Mouse (Mus musculus) left cerebral cortex, postnatal 14 days (tissue): ENCODE results near the gene Slc25a45. TPM values are rescaled to one million over a fixed set of nuclear protein-coding genes. Genes with fewer than 3 reads are reported as not detected.
A peak's percentile ranks its signal among the peaks of the same experiment; 100 is the strongest.

Experiments
- DNase-seq, 2 experiments: peaks; one replicate each; pipeline ENCODE4 v3.0.0; 2021 to 2022; ENCODE audit warnings: low spot score in 2 of 2, mixed read lengths in 1 of 2
- intact Hi-C: fragments of 180-260 bp; cut with DNase I; formaldehyde crosslinking; loops from one replicate; pipeline ENCODE4 v1.15.1; 2025
- total RNA-seq, 2 experiments: library from RNA; stranded (reverse); gene quantifications; 2 replicates each; pipeline ENCODE4 v1.2.3; 2021

Gene Slc25a45
- total RNA-seq, 2 experiments from 2014 or later: 2.8 to 3.0 TPM

- intact Hi-C loops: loop anchor here (1.0 kb wide), 1 partner anchor 57 kb away; no protein-coding TSS in a partner anchor
- peak; percentile 95 to 96 for DNase-seq
Measured at GRCm38 (mm10) chr19:5849843-5850527, 27.6 kb upstream of the Slc25a45 start.

GRCm38 (mm10) chr19:5850860-5851259 lies 26.7 kb upstream of the Slc25a45 start:
- intact Hi-C loops: loop anchor here (1.0 kb wide), 1 partner anchor 58 kb away; no protein-coding TSS in a partner anchor
- no peak for DNase-seq

- intact Hi-C loops: no loop called here
- DNase-seq: no peak
Measured at GRCm38 (mm10) chr19:5851481-5851971, 26.1 kb upstream of the Slc25a45 start.

DNA sequence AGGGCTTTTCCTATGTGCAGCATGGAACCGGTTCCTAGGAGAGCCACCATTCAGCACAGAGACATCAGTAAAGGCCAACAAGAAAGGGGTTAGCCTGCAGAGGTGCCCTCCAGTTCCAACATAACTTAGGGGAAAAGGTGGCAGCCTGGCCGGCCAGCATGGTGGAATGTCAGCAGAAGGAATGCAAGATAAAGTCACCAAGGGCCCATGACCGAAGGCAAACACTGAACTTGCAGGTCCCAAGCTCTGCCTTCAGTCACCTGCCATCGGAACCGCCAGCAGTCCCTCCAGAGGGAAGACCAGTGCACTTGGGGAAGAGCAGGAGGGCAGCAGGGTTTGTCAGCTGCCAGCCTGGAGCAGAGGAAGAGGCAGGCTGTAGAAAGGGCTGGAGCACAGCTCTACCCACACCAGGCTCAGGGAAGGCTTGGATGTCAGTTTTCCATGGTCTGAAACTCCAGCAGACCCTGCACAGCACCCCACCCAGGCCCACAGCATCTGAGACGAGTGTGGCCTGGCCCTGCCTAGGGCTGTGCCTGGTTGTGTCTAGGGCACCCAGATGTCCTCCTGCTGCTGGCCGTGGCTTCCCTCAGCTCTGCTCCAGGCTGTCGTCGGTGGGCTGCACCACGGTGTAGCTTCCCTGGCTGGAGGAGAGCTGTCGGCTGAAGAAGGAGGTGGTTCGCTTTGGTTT lies 25.4 kb upstream of the Slc25a45 start:
- intact Hi-C loops: no loop called here
- DNase-seq: no peak

GRCm38 (mm10) chr19:5856604-5857003 lies 21.0 kb upstream of the Slc25a45 start:
- no peak for DNase-seq
- intact Hi-C loops: no loop called here

- intact Hi-C loops: no loop called here
- no peak for DNase-seq
Measured at GRCm38 (mm10) chr19:5862335-5863085, 15.1 kb upstream of the Slc25a45 start.

DNA sequence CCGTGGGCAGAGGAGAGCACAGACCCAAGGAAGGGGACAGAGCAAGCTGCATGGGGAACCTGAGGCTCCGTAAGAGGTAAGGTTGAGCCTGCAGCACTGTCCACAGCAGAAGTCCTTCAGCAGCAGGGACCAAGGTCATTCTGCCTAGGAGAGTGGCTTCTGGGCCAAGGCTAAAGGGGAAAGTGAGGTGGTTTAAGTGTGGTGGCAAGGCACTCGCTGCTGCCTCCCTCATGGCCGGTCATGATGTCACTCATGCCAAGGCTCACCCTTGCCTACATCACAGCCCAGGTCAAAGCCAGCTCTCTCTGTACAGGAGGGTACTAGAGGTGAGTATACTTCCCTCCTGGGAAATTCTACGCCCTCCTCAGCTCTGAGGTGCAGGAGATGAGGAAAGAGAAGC lies 13.8 kb upstream of the Slc25a45 start:
- intact Hi-C loops: no loop called here

GRCm38 (mm10) chr19:5864710-5865398 lies 12.8 kb upstream of the Slc25a45 start:
- DNase-seq: no peak
- intact Hi-C loops: no loop called here

More for the DNA sequence above, 13.8 kb upstream of the Slc25a45 start:
- DNase-seq: no peak

DNA sequence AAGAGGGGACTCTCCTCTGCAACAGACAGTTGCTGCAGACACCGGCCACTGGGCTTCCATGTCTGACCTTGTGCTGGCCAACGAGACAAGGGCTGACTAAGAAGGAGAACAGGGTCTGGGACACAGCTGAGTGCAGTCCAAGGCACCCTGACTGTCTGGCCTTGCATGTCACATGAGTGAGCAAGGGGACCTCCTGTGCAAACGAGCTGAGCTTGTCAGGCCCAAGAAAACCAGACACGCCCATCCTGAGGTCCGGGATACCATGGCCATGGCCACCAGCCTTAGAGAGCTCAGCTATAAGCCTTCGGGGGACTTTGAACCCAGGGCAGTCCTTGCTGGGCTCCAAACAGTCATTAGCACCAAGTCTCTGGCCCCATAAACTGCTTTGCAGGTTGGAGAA lies 9.5 kb upstream of the Slc25a45 start:
- intact Hi-C loops: no loop called here
- DNase-seq: no peak

DNA sequence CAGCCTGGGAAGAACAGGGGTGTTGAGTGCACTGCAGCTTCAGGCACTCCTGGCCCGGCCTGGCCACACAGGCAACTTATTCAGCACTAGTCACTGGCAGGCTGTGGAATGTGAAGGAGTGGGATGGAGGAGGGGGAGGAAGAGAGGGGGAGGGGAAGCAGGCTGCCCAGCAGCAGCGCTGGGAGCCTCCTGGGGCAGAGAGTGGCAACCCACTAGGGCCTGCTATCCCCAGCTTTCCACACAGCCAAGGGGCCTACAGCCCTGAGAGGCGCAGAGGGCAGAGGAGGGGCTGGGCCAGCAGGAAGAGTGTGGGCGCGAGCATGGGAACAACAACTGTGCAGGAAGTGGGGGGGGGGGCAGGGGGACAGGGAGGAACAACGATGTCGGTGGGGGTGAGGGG lies 6.3 kb upstream of the Slc25a45 start:
- intact Hi-C loops: no loop called here

GRCm38 (mm10) chr19:5871683-5872082 lies 5.9 kb upstream of the Slc25a45 start:
- intact Hi-C loops: no loop called here
- no peak for DNase-seq

More for the DNA sequence above, 6.3 kb upstream of the Slc25a45 start:
- peak in 1 of 2 experiments; percentile 28 for DNase-seq

DNA sequence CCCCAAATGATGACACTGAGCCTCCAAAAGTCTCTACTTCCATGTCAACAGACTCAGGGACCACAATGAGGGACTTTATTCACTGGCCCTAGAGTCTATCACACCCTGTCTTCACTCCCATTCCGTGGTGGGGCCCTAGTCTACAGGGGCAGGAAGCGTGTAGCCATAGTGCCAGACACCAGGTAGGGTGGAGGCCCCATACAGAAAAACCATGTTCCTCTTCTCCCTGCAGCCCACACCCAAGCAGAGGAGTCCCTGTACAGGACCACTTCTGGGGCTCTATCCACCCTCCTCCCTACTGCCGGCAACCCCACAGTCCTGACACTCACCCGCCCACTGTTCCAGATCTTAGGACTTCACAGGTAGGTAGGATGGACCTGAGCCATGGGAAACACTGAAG lies 5.1 kb upstream of the Slc25a45 start:
- no peak for DNase-seq
- intact Hi-C loops: no loop called here

- intact Hi-C loops: no loop called here
- no peak for DNase-seq
Measured at GRCm38 (mm10) chr19:5872931-5873556, 4.6 kb upstream of the Slc25a45 start.

DNA sequence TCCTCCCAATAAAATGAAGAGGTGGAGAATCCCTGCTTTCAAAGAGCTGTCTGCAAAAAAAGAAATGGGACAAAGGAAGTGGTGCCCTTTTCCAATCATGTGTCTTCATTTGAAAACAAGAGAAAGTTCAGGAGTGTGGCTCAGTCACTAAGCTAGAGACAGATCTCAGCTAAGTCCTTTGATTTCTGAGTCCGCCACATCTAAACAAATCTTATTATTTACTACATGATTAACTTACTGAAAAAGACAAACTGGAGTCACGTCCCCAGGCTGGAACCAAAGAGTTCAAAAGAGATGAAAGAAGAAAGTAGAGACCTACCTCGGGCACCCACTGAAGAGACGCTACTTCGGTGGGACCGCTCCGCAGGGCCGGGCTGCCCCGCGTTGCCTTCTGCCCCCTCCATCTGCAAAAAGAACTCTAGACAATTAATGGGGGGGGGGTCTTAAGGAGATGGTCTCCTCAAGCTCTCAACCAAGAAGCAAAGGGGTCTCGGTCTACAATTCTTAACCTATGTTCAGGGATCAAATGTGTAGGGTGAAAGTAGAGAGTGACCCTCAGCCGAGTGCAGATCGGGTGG lies 3.1 kb upstream of the Slc25a45 start:
- intact Hi-C loops: no loop called here
- no peak for DNase-seq

DNA sequence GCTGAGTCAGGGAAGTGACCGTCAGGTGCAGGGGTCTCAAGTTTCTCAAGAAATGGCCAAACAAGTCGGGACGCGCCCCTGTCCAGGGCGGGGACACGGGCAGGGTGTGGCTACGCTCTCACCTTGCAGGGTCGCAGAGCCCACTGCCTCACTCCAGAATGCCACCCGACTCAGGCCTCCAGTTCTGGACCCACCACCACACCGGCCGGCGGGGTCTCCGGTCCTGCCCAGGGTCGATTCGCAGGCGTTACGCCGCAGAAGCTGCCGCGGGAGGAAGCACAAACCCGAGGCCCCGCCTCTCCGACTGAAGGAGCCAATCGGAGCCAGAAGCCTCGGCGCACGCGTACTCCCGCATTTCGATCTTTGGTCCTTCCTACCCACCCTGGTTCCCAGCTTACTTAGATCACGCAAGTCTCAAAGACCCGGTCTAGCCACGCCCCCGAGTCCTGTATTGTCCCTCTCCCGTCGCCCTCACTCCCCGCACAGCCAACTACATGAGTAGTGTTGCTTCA lies 2.6 kb upstream of the Slc25a45 start, which contains the start of gene Frmd8:
Gene Frmd8 (minus strand): TSS at position 306 of the 512 bp plus-strand sequence.
- DNase-seq: peak; percentile 93 to 94

GRCm38 (mm10) chr19:5878362-5878722 lies 734 bp downstream of the Slc25a45 start:
- DNase-seq: no peak
- intact Hi-C loops: loop anchor here (2.0 kb wide), 1 partner anchor 92 kb away; no protein-coding TSS in a partner anchor

More for the DNA sequence above, 2.6 kb upstream of the Slc25a45 start, which contains the start of gene Frmd8:
- intact Hi-C loops: no loop called here

GRCm38 (mm10) chr19:5878916-5879315 lies 1.3 kb downstream of the Slc25a45 start:
- DNase-seq: no peak
- intact Hi-C loops: loop anchor here (2.0 kb wide), 1 partner anchor 92 kb away; no protein-coding TSS in a partner anchor

DNA sequence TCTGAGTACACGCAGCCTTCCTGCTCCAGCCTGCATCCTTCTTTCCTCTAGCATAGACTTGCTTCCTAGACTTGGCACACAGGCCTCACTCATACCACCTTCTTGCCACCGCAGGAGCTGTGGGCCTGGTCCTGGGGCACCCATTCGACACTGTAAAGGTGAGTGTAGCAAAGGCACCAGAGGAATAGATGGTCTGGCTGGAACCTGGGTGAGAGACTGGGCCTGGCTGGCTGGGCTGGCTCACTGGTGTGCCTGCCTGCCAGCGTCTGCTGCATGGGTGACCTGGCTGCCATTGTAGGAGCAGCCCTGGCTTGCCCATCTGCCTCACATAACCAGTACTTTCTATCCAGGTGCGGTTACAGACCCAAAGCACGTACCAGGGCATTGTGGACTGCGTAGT lies 2.1 kb downstream of the Slc25a45 start:
- intact Hi-C loops: loop anchor here (2.0 to 10.0 kb wide), 2 partner anchors 93 to 165 kb away; no protein-coding TSS in a partner anchor

More for the DNA sequence above, 2.1 kb downstream of the Slc25a45 start:
- DNase-seq: no peak
